Mouse (Mus musculus) macrophage (primary cell): Measurements from ENCODE around the gene Tcf7l2. TPM values are rescaled to one million over a fixed set of nuclear protein-coding genes. Genes with fewer than 3 reads are reported as not detected.

Experiments
- H3K27ac ChIP-seq: fragments of 350-480 bp; formaldehyde crosslinking; 2 replicates; pipeline ENCODE4 v1.9.0; 2021
- H3K36me3 ChIP-seq: fragments of 350-480 bp; formaldehyde crosslinking; 2 replicates; pipeline ENCODE4 v1.9.0; 2021; ENCODE audit errors: inconsistent target
- H3K4me3 ChIP-seq: fragments of 350-480 bp; formaldehyde crosslinking; 2 replicates; pipeline ENCODE4 v1.9.0; 2021; ENCODE audit errors: inconsistent target
- H3K79me2 ChIP-seq: fragments of 350-480 bp; formaldehyde crosslinking; 2 replicates; pipeline ENCODE4 v1.9.0; 2021; ENCODE audit errors: inconsistent target
- WGBS: methylation state at CpG from one replicate; pipeline ENCODE4 v1.1.7; 2026; ENCODE audit warnings: inconsistent platforms; ENCODE audit not compliant: missing documents; 5-methylcytosine and 5-hydroxymethylcytosine counted together
- polyA plus RNA-seq: library from polyadenylated mRNA; stranded (reverse); fragments of 250-400 nt; gene quantifications from 3 replicates; pipeline ENCODE4 v1.2.4, GENCODE M21; 2018; ENCODE audit warnings: inconsistent platforms

Gene Tcf7l2
- polyA plus RNA-seq, 1 experiment from 2014 or later = 16.3 TPM

DNA sequence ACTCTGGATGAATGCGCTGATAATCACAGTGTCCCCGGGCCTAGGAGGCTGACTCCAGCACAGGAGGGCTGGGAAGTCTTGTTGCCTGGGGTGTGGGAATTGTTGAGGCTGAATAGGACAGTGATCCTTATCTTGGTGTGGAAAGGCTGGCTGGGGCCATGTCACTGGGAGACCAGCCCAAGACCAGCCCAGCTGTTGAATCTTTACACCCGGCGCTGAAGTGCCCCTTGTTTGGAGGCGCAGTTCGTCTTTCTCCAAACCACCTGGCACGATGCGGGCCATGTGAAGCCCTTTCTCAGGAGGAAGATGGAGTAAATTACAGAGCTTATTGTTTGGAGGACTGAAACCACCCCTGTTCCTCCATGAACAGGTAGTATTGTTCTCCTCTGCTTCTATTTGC lies 15.1 kb downstream of the Tcf7l2 start:
- H3K79me2 ChIP-seq = peaks cover 48% of the 10 kb centered on the region; the same call in 1 of the 2 replicates
- no peaks in the 10 kb centered on the region for H3K36me3 ChIP-seq
- no peak overlapping the region for H3K27ac ChIP-seq
- H3K4me3 ChIP-seq = no peak overlapping the region
- WGBS = 77% methylated on average over 8 of the region's 8 CpGs

DNA sequence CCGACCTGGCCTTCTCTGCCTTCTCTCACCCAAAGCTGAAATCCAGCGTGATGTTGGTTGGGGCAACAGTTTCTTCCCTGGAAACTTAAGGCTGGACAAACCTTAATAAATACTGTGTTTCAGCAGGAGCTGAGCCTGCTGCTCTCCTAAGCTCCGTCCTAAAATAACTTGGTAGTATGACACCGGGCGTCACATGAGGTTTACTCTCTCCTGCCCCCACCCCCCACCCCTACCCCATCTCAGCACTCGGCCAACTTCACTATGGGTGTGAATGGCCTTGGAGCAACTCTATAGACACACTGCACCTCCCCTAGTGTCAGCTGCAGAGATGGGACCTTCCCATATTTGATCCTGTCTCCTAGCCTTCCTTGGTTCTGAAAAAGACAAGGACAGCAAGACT lies 15.8 kb downstream of the Tcf7l2 start:
- no peak overlapping the region for H3K4me3 ChIP-seq
- 98% methylated on average over 4 of the region's 6 CpGs for WGBS
- peaks cover 55% of the 10 kb centered on the region; the same call in 1 of the 2 replicates for H3K79me2 ChIP-seq
- H3K36me3 ChIP-seq = no peaks in the 10 kb centered on the region
- H3K27ac ChIP-seq = no peak overlapping the region

DNA sequence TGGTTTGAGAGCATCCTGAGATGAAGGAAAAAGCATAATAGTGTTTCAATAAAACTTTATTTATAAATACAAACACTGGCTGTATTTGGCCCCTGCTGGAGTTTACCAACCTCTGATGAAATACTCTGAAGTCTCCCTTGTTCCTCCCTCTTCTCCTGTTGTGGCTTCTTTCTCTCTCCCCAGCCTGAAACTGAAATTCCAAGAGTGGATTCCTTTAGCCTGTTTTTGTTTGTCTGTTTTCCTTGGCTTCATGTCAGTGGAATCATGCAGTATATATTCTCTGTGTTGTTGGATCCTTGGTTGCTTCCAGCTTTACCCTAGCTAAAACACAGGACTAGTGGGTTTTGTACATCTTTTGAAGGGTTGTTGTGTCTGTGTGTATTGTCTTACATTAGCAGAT lies 16.5 kb downstream of the Tcf7l2 start:
- no peak overlapping the region for H3K4me3 ChIP-seq
- H3K36me3 ChIP-seq = no peaks in the 10 kb centered on the region
- no peak overlapping the region for H3K27ac ChIP-seq
- peaks cover 56% of the 10 kb centered on the region; the same call in 1 of the 2 replicates for H3K79me2 ChIP-seq

DNA sequence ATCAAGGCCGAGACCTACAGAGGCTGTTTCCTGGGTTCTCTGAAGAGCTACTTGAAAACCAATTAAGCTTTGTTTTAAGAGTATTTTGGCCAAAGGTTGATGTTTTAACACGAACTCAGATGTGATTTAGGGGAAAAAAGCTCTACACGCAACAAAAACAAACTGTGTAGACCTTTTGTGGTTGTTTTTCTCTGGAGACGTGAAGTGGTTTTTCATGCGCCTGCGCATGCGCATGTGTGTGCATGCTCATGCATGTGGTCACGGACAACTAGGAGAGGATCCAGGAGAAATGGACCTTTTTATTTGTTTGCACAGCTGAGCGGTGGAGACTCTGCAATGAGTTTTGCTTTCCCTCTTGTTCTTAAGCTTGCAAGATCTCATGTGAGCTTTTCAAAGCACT lies 17.4 kb downstream of the Tcf7l2 start:
- H3K79me2 ChIP-seq = peaks cover 64% of the 10 kb centered on the region; the same call in 1 of the 2 replicates
- no peak overlapping the region for H3K4me3 ChIP-seq
- H3K36me3 ChIP-seq = no peaks in the 10 kb centered on the region
- 94% methylated on average over 9 of the region's 9 CpGs for WGBS
- H3K27ac ChIP-seq = no peak overlapping the region

DNA sequence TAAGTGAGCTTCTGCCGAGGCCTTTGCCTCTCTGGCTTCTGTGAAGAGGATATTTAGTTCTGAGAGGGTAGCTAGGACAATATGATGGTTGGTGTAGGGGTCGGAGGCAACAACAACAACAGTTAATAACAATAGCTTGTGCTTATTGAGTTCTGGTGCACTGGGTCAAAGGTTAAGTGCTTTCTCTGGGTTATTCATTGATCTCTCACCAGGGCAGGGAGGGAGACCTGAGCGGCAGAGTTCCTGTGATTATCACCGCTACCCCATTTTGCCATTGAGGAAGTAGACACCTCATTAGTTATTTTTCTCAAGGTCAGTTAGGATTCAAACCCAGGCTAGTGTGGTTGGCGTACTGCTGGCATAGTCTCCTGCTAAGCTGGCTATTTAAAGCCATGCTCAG lies 19.5 kb downstream of the Tcf7l2 start:
- Histone ChIP-seq H3K4me3 (no peak overlapping the region), H3K27ac (no peak overlapping the region), H3K79me2 (peaks cover 58% of the 10 kb centered on the region; the same call in 1 of the 2 replicates), H3K36me3 (no peaks in the 10 kb centered on the region)
- 94% methylated on average over 5 of the region's 5 CpGs for WGBS

DNA sequence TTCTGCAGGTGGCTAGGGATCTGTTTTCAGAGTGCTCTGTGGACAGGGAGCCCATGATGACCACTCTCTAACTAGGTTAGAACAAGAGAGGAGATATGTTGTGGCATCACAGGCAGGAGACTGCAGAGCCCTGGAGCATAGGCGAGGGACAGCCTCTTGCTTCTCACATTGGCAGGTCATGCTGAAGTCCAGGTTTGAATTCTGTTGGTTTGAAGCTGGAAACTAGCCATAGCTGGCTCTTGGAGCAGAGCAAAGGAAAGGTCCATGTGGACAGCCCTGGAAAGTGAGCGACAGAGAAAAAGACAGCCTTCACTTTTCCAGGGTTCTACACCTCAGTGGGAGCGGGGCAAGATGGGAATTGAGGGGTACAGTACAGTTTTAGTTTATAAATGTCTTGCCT lies 20.6 kb downstream of the Tcf7l2 start:
- no peaks in the 10 kb centered on the region for H3K36me3 ChIP-seq
- no peak overlapping the region for H3K4me3 ChIP-seq
- peaks cover 49% of the 10 kb centered on the region; the same call in 1 of the 2 replicates for H3K79me2 ChIP-seq
- WGBS = 95% methylated on average over 3 of the region's 3 CpGs
- H3K27ac ChIP-seq = no peak overlapping the region

DNA sequence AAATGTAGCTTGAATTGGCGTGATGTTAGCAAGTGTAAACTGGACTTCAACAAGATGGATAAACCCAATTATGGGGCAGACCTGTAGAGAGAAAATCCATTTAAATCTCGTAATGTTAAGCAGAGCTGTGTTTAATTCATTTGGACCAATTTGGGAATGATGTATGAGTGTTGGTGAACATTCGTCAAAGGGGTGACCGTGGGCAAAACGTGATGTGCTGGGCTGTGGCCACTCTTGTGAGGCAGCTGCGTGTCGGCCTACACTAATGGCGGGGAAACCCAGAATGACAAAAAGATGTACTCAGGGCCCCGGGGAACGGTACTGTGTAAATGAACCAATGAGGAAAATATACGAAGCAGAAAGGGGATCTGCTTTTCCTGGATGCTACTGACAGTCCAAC lies 24.2 kb downstream of the Tcf7l2 start:
- 93% methylated on average over 11 of the region's 11 CpGs for WGBS
- Histone ChIP-seq H3K36me3 (no peaks in the 10 kb centered on the region), H3K79me2 (peaks cover 35% of the 10 kb centered on the region; the same call in 1 of the 2 replicates), H3K4me3 (no peak overlapping the region), H3K27ac (no peak overlapping the region)

DNA sequence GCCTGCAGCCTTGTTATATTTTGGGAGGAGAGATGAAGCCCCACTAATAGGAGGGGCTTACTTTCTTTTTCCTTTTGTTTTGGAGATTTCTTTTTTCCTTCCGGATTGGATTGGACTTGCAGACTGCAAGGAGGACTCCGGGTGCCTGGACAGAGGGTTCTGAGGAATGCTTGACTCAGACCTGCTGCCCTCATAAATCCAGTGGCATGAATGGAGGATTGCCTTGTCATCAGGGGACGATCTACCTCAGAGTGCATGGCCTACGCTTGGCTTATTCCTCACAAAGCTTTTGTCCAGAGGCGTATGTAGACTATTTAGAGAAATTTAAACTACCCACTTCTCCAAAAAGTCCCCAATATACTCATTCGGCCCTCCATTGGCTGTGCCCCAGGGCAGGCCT lies 25.5 kb downstream of the Tcf7l2 start:
- H3K27ac ChIP-seq = no peak overlapping the region
- no peak overlapping the region for H3K4me3 ChIP-seq
- H3K79me2 ChIP-seq = peaks cover 26% of the 10 kb centered on the region; the same call in 1 of the 2 replicates
- WGBS = 85% methylated on average over 6 of the region's 6 CpGs
- no peaks in the 10 kb centered on the region for H3K36me3 ChIP-seq

DNA sequence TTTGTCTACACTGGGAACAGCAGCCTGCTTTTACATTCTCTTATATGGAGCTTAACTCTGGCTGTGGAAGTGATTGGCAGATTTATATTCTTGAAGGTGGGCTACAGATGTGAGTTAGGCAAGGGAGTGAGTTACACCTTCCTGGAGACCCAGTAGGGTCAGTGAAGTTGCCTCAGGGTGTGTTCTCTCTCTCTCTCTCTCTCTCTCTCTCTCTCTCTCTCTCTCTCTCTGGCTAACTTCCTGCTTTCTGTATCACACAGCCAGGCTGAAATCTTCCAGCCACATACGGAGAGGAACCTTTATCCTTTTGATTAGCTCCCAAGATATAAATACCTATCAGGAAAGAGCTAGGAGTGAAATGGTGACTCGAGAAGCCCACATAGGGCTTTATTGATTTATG lies 26.0 kb downstream of the Tcf7l2 start:
- no peak overlapping the region for H3K27ac ChIP-seq
- no peaks in the 10 kb centered on the region for H3K36me3 ChIP-seq
- WGBS = 19% methylated on average over 2 of the region's 2 CpGs
- peaks cover 24% of the 10 kb centered on the region; the same call in 1 of the 2 replicates for H3K79me2 ChIP-seq
- H3K4me3 ChIP-seq = no peak overlapping the region

DNA sequence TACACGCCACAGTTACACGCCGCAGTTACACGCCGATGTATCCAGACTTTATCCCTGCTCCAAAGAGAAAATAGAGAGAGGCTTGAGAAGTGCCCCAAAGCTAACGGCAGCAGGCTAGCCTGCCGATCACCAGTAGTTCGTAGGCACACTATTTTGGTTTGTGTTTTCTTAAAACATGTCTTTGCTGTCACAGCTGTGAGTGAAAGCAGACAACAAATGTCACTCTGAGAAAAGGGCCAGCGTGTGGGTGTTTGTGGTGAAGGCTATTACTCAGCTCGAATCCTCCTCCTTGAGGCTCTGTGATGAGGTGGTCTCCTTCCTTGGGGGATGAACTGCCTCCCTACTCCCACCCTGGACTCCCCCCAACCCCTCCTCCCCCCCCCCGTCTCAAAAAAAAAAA lies 26.6 kb downstream of the Tcf7l2 start:
- Histone ChIP-seq H3K36me3 (no peaks in the 10 kb centered on the region), H3K27ac (no peak overlapping the region)
- 91% methylated on average over 10 of the region's 11 CpGs for WGBS

DNA sequence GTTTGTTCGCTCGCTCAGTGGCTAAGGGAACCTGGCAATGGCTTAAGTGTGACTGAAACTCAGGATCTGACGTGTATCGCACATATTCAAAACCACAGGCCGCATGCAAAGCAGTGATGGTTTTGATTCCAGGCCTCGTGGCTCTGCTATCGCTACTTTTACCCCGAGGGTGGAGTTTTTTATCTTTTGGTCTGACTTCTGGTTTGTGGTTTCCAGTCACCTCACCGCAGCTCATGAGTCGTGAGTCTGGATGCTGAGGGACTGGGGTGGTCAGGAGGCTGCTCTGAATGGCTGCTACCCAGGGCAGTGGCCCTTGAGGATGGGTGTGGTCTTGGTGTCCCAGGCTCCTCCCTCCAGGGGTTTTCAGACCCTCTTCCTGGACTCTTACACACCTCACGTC lies 27.3 kb downstream of the Tcf7l2 start:
- H3K4me3 ChIP-seq = no peak overlapping the region
- H3K36me3 ChIP-seq = no peaks in the 10 kb centered on the region
- no peak overlapping the region for H3K27ac ChIP-seq
- WGBS = 38% methylated on average over 11 of the region's 11 CpGs
- H3K79me2 ChIP-seq = peaks cover 15% of the 10 kb centered on the region; the same call in 1 of the 2 replicates

More for the DNA sequence above, 26.6 kb downstream of the Tcf7l2 start:
- H3K79me2 ChIP-seq = peaks cover 22% of the 10 kb centered on the region; the same call in 1 of the 2 replicates
- no peak overlapping the region for H3K4me3 ChIP-seq

DNA sequence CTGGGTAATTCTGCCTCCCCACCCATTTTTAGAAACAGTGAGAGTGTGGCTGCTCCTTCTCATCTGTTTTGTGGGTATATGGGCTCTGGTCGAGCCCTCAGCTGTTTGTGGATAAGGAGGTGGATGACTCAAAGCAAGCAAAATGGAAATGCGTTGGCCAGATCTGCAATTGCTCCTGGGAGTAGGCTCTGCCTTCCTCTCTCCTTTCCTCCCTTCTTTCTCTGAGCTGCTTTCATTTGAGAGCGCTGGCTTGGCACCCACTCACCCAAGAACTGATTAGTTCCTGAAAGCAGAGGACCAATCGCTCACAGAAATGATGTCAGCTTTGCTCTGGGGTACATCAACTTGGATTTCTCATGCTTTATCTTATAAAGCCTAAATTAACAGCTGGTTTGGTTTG lies 32.7 kb downstream of the Tcf7l2 start:
- WGBS = 44% methylated on average over 3 of the region's 4 CpGs
- H3K27ac ChIP-seq = peak overlapping the region; percentile 47
- no peak overlapping the region for H3K4me3 ChIP-seq
- H3K36me3 ChIP-seq = no peaks in the 10 kb centered on the region
- H3K79me2 ChIP-seq = peaks cover 45% of the 10 kb centered on the region; the same call in 1 of the 2 replicates

DNA sequence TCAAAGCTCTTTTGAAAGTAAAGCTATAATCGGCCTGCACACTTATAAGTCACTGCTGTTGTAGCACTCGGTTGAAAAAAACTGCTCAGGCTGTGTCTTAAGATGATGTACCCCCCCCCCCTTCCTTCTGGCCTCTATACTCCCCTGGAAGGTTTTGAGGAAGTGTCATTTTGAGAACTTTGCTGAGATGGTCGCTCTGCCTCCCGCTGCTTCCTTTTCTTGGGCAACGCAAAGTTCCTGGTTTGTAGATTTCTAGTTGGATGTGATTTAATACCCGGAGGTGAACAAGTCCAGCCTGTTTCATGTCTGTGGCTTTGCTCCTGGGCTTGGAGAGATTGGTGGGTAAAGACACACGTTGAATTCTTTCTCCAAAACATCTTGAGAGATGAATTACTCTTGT lies 33.2 kb downstream of the Tcf7l2 start:
- H3K36me3 ChIP-seq = no peaks in the 10 kb centered on the region
- H3K79me2 ChIP-seq = peaks cover 45% of the 10 kb centered on the region; the same call in 1 of the 2 replicates
- H3K27ac ChIP-seq = peak overlapping the region; percentile 47
- no peak overlapping the region for H3K4me3 ChIP-seq
- WGBS = 0% methylated on average over 7 of the region's 7 CpGs

DNA sequence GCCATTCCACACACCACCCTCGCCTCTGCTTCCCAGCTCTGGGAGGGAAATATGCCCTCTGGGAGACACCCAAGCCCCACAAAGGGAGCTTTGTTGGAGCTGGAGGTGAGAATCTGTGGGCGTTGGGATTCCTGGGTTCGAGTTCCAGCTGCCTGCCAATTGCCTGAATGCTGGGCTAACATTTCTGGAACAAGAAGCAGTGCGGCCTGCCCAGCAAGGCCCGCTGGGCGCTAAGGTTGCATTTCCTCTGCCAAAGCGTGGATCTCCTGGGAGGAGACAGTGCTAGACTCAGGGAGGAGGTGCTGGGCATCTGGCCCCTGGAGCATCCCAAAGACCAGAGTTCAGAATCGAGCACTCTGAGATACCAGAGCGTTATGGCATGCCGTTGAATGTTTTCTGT lies 38.3 kb downstream of the Tcf7l2 start:
- Histone ChIP-seq H3K27ac (no peak overlapping the region), H3K36me3 (no peaks in the 10 kb centered on the region), H3K4me3 (no peak overlapping the region), H3K79me2 (peaks cover 51% of the 10 kb centered on the region; the same call in 1 of the 2 replicates)
- WGBS = 95% methylated on average over 10 of the region's 10 CpGs

DNA sequence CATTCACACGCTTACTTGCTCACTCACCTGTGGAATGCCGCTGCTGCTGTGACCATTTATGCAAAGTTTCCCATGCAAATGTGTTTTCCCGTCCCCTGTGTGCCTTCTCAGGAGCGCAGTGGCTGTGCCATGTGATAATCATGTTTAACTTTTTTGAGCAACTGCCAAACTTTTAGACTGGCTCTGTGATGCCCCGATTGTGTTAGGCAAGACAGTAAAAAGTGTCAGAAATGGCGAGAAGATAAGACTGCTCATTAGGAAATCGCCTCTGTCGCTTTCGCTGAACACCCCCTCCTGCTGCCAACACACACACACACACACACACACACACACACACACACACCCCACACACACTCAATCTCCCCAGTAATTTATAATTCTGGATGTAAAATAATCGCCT lies 39.5 kb downstream of the Tcf7l2 start:
- H3K4me3 ChIP-seq = no peak overlapping the region
- no peaks in the 10 kb centered on the region for H3K36me3 ChIP-seq
- WGBS = 82% methylated on average over 10 of the region's 10 CpGs
- H3K27ac ChIP-seq = no peak overlapping the region
- H3K79me2 ChIP-seq = peaks cover 45% of the 10 kb centered on the region; the same call in 1 of the 2 replicates

DNA sequence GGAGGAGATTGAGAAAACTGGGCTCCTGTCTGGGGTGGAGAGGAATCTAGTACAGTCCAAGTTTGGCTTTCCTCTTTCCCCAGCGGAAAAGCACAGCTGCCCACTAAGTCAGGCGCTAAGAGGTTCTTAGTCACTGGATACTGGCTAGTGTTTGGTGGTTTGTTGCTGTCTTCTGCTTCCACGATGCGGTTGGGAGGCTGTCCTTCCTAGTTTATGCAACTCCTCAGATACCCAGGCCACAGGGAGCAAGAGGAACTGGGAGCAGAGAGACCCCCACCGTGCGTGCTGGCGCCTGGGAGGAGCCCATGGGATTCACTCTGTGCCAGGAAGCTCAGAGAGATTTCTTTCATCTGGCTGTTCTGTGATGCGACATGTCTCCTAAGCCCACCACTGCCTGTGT lies 40.1 kb downstream of the Tcf7l2 start:
- H3K27ac ChIP-seq = no peak overlapping the region
- WGBS = 59% methylated on average over 8 of the region's 8 CpGs
- H3K4me3 ChIP-seq = no peak overlapping the region
- peaks cover 39% of the 10 kb centered on the region; the same call in 1 of the 2 replicates for H3K79me2 ChIP-seq
- no peaks in the 10 kb centered on the region for H3K36me3 ChIP-seq
